Mouse (Mus musculus) liver, postnatal 0 days (tissue): ENCODE results near the gene Ddx1. TPM values are rescaled to one million over a fixed set of nuclear protein-coding genes. Genes with fewer than 3 reads are reported as not detected.
A peak's percentile ranks its signal among the peaks of the same experiment; 100 is the strongest.

Source experiments
- ATAC-seq: fragments of 200-750 bp; cut with Nextera tagmentation; 2 replicates; pipeline ENCODE4 v1.8.0; 2017; ENCODE audit warnings: mild to moderate bottlenecking, moderate library complexity
- DNase-seq: peaks from one replicate; pipeline ENCODE4 v3.0.0-alpha.2; 2016
- H3K27ac ChIP-seq: fragments of 300-500 bp; sonication (generic); 2 replicates; pipeline ENCODE4 v1.5.1; 2014; ENCODE audit warnings: antibody characterized with exemption, moderate library complexity, mild to moderate bottlenecking, low read depth
- H3K27me3 ChIP-seq: fragments of 300-500 bp; sonication (generic); 2 replicates; pipeline ENCODE4 v1.6.1; 2014; ENCODE audit warnings: low read length, control low read depth, mixed read lengths; ENCODE audit not compliant: insufficient read depth
- H3K36me3 ChIP-seq: fragments of 300-500 bp; sonication (generic); replicated peaks from 2 replicates; pipeline ENCODE4 v1.6.1; 2014; ENCODE audit warnings: mild to moderate bottlenecking, control low read depth, low read length, moderate library complexity, mixed read lengths; ENCODE audit not compliant: insufficient read depth
- H3K4me1 ChIP-seq: fragments of 300-500 bp; sonication (generic); 2 replicates; pipeline ENCODE4 v1.6.1; 2014; ENCODE audit warnings: antibody characterized with exemption, mild to moderate bottlenecking, control low read depth; ENCODE audit not compliant: insufficient read depth
- H3K4me2 ChIP-seq: fragments of 300-500 bp; sonication (generic); 2 replicates; pipeline ENCODE4 v1.6.1; 2014; ENCODE audit warnings: low read depth, mild to moderate bottlenecking, low read length, moderate library complexity, mixed read lengths
- H3K4me3 ChIP-seq: fragments of 300-500 bp; sonication (generic); 2 replicates; pipeline ENCODE4 v1.5.1; 2014; ENCODE audit warnings: low read depth, low read length
- H3K9ac ChIP-seq: fragments of 300-500 bp; sonication (generic); replicated peaks from 2 replicates; pipeline ENCODE4 v1.6.1; 2014; ENCODE audit warnings: mild to moderate bottlenecking, moderate library complexity
- H3K9me3 ChIP-seq: fragments of 300-500 bp; sonication (generic); 2 replicates; pipeline ENCODE4 v1.6.1; 2016; ENCODE audit warnings: mild to moderate bottlenecking, control low read depth, low read length, mixed read lengths
- CTCF ChIP-seq: sonication (generic); IDR thresholded peaks from 2 replicates; pipeline ENCODE4 v1.5.1; 2016; ENCODE audit warnings: antibody characterized with exemption, low read depth
- EP300 ChIP-seq: IDR thresholded peaks from 2 replicates; pipeline ENCODE4 v1.6.1; 2016; ENCODE audit warnings: antibody characterized with exemption, low read depth, mild to moderate bottlenecking
- WGBS: fragments of 180-500 bp; shearing (Covaris S2); extraction: QIAGEN DNeasy Blood & Tissue Kit; methylation state at CpG from one replicate; pipeline ENCODE4 v1.1.7; 2014; ENCODE audit not compliant: insufficient replicate concordance; 5-methylcytosine and 5-hydroxymethylcytosine counted together
- polyA plus RNA-seq: library from polyadenylated mRNA; unstranded; fragments of >200 nt; fragmentation: Nextera tagmentation; extraction: Ambion mirVana; gene quantifications from 2 replicates; pipeline ENCODE4 v1.2.1, GENCODE M21; 2015

The Ddx1 gene
- polyA plus RNA-seq, 1 experiment from 2014 or later = 46.5 TPM

DNA sequence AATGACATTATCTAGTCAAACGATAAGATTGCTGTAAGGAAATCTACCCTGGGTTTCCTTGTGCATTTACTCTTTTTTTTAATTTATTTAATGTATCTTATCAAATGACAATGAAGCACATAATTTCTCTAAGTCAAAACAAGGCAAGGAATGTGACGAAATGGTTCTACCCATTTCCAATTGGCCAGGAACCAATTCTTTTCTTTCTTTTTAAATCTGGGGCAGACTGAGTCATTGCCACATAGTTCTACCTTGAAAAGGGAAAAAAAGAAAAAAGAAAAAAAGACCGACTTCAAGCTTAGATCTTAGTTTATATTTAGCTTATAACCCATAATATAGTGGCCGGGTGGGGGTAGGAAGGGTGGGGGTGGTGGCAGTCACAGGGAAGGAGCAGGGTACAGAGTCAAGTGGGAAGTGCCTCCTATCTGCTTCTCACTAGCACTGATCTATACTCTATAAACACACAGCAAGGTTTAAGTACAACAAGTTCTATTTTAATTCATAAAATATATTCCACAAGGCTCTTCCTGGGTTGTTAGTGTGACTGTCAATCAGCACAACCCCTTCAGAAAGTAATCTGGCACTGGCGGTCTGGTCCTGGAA, 32.4 kb downstream of the Ddx1 start:
- Histone ChIP-seq H3K4me3 (no peak overlapping the region), H3K36me3 (peaks cover 20% of the 10 kb centered on the region), H3K27me3 (no peaks in the 10 kb centered on the region), H3K4me1 (peaks cover 9% of the 10 kb centered on the region), H3K9me3 (no peaks in the 10 kb centered on the region), H3K4me2 (no peak overlapping the region), H3K9ac (no peak overlapping the region), H3K27ac (no peak overlapping the region)
- no peak for TF ChIP-seq CTCF
- TF ChIP-seq EP300 = no peak
- ATAC-seq (no peak), DNase-seq (no peak)
- 52% methylated on average over 5 of the region's 5 CpGs for WGBS

DNA sequence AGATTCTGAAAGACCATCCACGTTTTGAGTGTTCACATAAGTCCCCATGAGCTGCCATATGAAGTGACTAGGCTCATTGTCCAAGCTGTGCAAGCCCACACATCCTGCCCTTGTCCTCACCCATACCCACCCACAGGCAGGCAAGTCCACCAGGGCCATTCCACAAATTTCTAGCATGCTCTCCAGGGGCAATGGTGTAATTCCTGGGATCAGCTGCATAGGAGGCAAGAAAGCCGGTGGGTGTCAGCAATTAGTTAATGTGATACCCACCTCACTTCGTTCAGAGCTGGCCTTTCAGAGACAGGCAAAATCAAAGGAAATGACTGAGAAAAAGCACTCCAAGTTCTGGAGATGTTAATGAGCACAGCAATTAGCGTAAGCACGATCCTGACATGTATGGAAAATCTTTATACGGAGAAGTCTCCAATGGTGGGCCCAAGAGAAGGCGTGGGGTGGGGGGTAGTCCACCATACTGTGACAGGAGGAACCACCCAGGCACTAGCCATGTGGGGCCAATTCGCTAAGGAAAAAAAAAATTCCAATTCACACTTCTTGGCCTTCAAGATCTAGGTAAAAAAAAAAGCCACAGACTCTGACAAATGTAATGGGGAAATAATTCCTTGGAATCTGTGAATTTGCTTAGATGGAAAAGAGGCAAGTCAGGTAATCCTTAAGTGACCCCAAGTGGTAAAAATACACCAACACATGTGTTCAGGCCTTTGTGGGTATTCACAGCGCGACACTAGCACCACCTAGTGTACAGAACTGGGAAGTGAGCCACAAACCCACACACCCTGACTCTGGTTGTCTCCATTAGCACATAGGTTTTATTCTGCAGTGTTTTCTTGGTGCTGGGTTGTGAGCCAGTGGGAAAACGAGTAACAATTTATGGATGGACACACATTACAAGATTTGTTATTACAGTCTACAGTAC, 34.4 kb downstream of the Ddx1 start:
- H3K4me1 ChIP-seq = peaks cover 9% of the 10 kb centered on the region
- no peaks in the 10 kb centered on the region for H3K27me3 ChIP-seq
- ATAC-seq (peak; percentile 72), DNase-seq (peak; percentile 82)
- TF ChIP-seq EP300 (no peak), CTCF (peak; percentile 99)
- peaks cover 10% of the 10 kb centered on the region for H3K36me3 ChIP-seq
- no peaks in the 10 kb centered on the region for H3K9me3 ChIP-seq
- 46% methylated on average over 11 of the region's 11 CpGs for WGBS
- no peak overlapping the region for H3K4me2 ChIP-seq
- H3K9ac ChIP-seq = no peak overlapping the region
- no peak overlapping the region for H3K27ac ChIP-seq
- no peak overlapping the region for H3K4me3 ChIP-seq

DNA sequence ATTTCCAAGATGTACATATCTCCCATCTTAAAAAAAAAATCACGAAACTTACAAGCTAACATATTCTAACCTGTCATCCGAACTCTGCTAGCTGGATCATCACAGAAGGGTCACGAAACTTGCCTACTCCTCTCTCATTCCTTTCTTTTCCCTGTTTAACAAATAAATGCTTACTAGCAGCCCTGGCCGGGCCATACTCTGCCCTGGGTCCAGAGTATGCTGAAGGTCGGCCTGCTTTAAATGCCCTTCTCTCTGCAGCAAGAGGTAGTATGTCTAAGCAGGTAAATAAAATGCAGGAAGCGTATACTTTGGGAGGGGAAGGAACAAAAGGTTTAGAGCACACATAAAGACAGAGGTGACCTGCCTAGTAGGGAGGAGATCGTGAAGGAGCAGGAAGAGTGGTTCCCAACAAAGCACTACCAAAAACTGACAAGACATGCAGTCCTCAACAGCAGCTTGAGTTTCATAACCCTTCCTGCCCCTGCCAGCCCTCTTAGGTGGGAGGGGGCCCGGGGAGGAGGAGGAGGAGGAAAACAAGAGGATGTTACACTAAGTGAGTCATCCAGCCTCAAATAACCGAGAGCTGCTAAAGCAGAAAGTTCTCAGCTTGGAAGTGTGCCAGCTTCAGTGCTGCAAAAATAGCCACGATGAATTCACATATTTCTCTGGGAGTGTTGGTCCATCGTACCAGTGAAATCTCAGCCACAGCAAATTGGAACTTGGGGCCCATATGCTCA, 37.1 kb downstream of the Ddx1 start:
- peak; percentile 33; the same call in 1 of the 2 replicates for ATAC-seq
- H3K4me2 ChIP-seq = no peak overlapping the region
- no peak overlapping the region for H3K27ac ChIP-seq
- H3K4me3 ChIP-seq = no peak overlapping the region
- no peak overlapping the region; the same call in 1 of the 2 replicates for H3K9ac ChIP-seq
- H3K4me1 ChIP-seq = peaks cover 6% of the 10 kb centered on the region
- TF ChIP-seq EP300 = no peak
- no peak for TF ChIP-seq CTCF
- no peaks in the 10 kb centered on the region for H3K9me3 ChIP-seq
- no peaks in the 10 kb centered on the region for H3K36me3 ChIP-seq
- WGBS = 38% methylated on average over 11 of the region's 11 CpGs
- DNase-seq = peak; percentile 24
- H3K27me3 ChIP-seq = no peaks in the 10 kb centered on the region

DNA sequence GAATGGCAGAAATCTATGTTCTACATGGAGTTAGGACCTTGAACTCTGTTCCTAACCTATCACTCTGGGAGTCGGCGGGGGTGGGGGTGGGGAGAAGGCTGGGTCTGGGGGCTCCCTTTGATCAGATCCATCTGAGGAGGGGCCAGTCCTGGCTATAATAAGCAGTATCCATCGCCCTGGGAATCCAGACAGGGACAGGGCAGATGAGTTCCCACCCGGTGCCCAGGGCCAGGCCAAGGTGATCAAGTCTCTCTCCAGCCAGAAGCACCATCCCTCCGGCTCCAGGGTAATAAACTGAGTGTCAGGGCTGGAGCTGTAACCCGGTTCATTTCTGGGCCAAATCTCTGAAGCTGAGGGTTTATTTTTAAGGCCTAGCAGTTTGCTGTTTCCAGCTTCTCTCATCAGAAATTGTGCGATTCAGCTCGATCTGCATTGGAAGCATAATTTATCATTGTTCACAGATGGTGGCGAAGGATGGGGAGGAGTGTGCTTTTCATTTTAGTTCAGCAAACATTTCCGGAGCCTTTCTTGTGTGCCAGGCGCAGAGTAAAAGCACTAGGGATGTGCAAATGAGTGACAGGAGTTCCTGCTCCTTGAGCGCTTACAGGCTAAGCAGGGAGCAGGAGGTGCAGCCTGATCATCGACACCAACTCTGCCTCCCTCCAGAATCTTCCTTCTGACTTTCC, 39.2 kb downstream of the Ddx1 start:
- Histone ChIP-seq H3K36me3 (no peaks in the 10 kb centered on the region), H3K27ac (no peak overlapping the region), H3K9ac (no peak overlapping the region), H3K9me3 (no peaks in the 10 kb centered on the region), H3K4me3 (no peak overlapping the region), H3K4me2 (no peak overlapping the region), H3K4me1 (peaks cover 6% of the 10 kb centered on the region), H3K27me3 (no peaks in the 10 kb centered on the region)
- TF ChIP-seq EP300 (no peak), CTCF (no peak)
- DNase-seq (no peak), ATAC-seq (no peak)
- 78% methylated on average over 13 of the region's 13 CpGs for WGBS

DNA sequence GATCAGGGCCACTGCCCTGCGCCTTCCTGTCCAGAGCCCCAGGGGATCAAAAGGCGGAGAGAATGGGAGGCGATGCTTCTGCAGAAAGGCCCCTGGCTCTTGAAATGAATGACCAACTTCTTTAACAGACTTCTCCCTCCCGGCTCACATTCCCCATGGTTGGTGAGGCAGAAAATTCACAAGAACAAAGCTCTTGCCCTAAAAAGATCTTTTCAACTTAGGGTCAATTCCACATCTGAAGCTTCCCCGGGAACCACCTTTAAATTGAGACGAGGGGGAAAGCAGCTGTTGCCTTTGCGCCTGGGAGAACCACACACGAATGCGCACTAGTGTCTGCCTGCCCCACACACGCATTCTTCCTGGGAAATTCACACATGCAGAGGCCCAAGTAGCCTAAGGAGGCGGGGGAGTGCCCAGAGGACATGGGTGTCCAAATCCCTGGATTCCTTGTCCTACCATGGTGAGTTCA, 40.0 kb downstream of the Ddx1 start:
- DNase-seq = no peak
- TF ChIP-seq EP300 = no peak
- TF ChIP-seq CTCF = no peak

More for the DNA sequence above, 40.0 kb downstream of the Ddx1 start:
- no peaks in the 10 kb centered on the region for H3K9me3 ChIP-seq
- H3K27me3 ChIP-seq = no peaks in the 10 kb centered on the region
- WGBS = 76% methylated on average over 11 of the region's 11 CpGs
- H3K9ac ChIP-seq = no peak overlapping the region
- ATAC-seq = no peak
- peaks cover 6% of the 10 kb centered on the region for H3K4me1 ChIP-seq
- H3K36me3 ChIP-seq = no peaks in the 10 kb centered on the region
- no peak overlapping the region for H3K4me2 ChIP-seq
- H3K4me3 ChIP-seq = no peak overlapping the region
- no peak overlapping the region for H3K27ac ChIP-seq
